Mouse (Mus musculus) mesoderm, embryonic 11.5 days (tissue): ENCODE measurements around the gene Nxn.

Source experiments
- DNase-seq: peaks from one replicate; pipeline ENCODE4 v3.0.0-alpha.2; 2012; ENCODE audit warnings: low read depth, low spot score

The Nxn gene

DNA sequence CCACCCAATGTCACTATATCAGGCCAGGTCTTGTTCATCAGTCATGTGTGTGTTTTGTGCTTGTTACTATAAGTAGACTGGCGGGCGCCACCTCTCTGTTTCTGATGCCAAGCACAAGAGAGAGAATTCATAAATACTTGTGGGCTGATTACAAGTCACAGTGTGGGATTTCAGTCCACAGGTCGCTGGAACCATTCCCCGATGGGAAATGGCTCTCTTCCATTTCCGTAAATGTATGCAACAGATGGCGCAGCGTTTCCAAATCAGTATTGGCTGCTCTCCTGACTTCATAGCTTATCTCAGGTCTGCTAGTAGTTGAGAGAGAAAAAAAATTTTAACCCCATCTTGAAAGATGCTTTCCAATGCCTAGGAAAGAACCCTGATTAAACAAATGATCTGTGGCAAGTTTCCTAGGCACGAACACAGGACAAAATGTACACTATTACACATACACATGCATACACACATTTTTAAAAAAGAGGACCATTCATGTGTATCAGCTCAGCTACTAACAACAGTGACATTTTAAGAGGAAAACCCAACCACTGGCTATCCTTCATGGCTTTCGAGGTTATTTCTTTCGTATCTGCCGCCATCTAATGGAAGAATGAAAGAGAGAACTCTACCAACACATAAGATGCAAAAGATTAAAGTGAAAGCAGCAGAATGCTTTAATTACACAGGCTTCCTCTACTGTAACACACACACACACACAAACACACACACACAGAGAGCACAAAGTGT, 819 bp upstream of the Nxn start:
- no peak for DNase-seq

DNA sequence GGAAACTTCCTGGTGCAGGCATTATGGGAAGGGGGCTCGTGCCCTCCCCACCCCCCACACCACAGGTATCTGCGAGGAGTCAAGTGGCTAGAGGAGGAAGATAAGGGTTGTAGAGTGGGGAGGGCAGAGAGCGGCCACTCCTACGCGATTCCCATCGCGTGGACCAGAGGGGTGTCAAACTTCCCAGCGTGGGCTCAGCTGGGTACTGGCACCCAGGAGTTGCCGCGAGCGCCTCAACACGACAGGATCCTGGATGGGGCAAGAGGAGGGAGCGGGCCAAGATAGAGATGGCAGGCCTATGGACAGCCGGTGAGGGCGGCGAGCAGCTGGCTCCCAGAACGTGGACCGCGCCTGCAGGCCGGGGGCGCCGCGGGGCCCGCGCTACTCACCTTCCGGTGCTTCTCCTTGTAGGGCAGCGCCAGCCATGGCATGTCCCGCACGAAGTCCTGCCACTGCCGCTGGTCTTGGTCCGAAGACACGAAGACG, 585 bp downstream of the Nxn start:
- peak; percentile 56 for DNase-seq

DNA sequence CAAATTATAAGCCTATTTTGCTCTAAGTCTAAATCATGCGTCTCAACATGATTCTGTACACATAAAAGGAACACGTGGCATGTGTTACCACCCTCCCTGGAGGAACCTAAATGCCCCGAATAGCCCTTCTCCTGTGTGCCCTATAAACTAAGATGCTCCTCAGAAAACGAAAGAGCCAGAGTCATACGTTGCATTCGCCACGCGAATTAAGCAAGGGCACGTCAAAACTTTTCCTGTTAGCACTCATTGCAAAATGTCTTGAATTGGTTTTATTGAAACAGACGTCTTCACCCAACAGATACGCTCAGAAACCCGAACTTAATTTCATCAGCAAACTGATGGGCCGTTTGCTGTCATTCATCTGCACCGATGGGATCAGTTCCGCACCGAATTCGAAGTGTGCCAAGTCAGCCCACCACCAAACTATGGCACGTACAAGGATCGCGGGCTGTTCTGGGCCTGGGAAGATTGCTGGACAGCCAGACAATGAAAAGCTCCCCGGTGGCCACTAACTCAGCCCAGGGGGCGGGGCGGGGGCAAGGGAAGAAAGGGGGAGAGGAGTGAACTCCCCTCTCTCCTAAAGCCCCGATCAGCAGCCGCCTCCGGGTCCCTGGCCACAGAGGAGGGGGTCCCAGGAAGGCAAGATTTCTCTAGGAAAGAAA, 1.2 kb downstream of the Nxn start:
- peak; percentile 80 for DNase-seq

DNA sequence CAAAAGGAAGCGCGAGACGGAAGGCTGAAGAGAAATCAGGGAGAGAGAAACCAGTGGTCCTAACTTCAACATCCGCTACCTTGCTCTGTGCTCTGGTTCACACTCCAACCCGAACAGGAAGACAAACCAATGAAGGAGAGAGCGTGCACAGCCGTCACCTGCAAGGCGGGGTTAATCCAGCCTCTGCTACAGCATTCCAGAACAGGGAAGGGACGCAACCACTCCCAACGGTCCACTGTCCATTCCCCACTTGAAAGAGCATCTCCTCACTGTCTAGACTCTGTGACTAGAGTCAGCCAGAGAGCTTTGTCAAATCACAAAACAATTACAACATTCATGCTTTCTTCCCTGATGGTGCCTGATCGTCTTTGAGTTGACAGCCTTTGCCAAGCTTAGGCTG, 5.9 kb downstream of the Nxn start:
- no peak for DNase-seq

DNA sequence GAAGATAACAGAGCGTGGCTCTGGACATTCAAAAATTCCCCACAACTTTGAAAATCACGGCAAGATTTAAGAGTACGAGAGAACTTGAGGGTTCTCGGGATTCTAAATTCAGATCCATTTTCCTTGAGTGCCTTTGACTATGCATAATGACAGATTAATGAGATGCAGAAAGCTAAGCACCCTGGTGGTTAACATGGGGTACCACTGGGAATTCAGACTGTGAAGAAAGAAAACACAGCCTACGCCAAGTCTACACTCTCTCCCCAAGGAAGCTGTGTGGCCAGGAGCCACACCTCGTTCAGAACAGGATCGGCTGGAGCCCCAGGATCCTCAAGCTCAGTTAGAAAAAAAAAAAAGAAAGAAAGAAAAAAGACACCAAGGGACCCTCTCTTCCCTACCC, 6.4 kb downstream of the Nxn start:
- no peak for DNase-seq

DNA sequence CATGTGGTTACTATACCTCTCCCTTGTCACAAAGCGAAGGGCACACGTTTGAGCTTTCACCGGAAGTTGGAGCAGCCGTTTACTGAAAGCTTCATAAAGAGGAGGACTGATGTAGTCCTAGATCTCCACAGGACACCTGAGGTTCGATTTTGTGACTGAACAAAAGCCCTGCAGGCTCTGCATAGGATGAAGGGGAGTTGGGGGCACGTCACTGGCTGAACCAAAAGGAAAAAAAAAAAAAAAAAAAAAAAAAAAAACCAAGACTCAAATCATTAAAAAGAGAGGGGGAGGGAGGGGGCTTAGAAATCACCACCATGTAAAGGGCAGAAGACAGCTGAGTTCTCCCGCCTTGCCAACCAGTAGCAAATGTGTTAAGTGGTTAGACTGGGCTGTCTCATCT, 10.2 kb downstream of the Nxn start:
- no peak for DNase-seq

DNA sequence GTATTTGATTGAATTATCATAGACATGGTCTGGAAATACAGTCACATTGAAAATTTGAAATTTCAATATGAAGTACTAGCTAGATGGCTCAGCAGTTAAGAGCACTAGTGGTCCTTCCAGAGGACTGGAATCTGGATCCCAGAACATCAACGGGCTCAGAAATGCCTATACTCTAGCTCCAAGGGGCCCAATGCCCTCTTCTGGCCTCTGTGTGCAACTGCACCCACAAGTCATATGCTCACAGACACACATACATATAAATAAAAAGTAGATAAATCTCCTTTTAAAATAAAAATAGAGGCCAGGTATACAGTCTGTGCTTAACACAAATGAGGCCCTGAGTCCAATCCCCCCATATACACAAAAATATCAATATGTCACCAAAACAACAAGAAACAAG, 11.8 kb downstream of the Nxn start:
- no peak for DNase-seq

DNA sequence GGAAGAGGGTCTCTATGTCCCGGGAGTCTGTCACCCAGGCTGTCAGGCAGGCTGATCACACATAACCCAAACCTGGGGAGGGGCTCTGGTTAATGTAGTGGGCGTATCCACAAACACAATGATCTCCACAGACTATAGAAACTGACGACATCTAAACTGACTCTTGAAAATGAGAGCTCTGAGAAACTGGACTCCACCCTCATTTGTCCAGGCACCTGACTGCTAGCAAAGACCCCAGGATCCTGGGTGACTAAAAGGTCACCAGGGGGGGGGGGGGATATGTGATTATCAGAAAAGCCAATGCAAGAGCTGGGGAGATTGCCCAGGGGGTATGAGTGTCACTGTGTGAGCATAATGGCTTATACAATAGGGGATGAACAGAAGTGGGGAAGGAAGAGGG, 13.2 kb downstream of the Nxn start:
- no peak for DNase-seq

DNA sequence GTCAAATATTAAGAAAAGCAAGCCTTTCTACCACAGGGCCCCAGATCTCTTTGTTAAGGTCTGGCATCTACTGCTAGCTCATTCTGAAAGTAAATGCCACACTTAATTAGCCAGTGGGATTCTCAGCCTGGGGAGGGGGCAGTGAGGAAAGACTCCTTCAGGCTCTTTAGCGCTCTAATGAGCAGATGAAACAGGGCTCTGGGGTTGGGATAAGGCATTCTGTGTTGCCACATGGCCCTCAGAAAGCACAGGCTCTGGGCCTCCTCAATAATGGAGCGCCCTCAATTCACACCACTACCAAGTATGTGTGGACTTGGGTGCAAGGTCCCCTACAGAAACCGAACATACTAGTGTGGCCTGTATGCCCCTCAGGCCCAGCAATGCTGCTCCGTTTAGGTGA, 13.9 kb downstream of the Nxn start:
- DNase-seq = no peak

DNA sequence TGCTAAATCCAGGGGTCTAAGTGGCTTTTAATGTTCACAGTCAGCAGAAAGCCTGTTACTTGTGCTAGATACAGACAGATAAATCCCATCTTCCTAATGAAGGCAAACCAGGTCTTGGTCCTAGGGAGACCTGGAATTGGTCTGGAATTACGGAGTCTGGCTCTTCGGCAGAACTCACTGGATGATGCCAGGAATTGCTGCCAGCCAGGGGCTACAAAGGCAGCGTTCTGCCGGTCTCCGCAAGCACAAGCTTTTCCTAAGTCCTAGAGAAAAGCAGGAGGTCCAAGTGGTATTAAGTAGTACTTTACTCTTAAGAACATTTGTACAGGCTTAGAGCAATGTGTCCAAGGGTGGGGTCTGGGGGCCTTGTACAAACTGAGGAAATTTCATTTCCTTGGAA, 14.6 kb downstream of the Nxn start:
- DNase-seq = no peak

DNA sequence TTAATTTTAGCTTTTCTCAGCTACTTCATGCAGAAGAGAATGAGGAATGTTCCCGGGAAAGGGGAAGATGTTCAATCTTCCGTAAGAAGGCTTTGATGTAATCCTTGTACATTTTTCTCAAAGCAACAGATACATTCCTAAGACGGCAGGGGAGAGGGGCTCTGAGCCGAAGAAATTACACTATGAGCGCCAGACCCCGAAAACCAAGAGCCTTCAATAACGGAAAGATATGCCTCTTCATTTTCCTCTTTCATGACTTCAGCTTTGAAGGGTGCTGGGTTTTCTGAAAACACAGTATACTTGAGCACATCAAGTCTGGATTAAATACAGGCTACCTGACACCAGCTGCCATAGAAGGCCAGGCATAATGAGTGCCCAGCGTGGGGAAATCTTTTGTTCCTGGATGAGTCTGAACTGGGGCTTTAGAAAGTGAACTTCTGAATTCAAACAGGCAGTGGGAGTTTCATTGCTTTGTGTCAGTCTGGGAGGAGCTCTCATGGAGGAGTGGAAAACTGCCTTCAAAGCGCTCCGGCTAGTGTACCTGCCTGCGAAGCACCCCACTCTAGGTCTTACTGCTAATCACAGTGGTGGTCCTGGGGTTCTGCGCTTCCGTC, 16.1 kb downstream of the Nxn start:
- peak; percentile 52 for DNase-seq

DNA sequence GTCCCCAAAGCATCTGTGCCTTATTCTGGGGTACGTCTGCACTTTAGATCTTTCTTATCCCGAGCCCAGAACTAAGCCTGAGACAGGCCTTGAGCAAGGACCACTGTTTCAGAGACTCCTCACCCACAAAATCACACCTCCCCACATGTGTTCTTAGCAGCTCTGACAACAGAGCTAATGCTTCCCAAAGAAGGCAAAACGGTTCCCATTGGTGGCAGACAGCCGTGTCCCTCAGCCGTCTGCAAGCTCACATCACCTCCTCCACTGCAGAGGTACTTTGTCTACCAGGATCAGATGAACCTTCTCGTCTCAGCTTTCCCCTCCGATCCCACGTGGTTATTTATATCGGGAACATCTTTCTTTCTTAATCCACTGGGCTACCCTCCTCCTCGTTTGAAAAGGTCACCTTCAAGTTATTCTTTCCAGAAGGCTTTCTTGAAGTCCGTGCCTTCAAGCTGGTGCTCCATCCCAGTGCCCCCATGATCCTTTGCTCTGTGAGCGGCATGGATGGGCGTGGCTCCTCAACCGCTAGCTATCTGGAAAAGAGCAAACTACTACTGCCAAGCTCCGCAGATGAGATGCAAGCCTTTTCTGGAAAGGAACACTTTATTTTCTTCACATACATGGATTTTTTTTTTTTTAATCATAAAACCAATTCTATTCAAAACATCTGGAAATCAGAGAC, 17.6 kb downstream of the Nxn start:
- no peak for DNase-seq

DNA sequence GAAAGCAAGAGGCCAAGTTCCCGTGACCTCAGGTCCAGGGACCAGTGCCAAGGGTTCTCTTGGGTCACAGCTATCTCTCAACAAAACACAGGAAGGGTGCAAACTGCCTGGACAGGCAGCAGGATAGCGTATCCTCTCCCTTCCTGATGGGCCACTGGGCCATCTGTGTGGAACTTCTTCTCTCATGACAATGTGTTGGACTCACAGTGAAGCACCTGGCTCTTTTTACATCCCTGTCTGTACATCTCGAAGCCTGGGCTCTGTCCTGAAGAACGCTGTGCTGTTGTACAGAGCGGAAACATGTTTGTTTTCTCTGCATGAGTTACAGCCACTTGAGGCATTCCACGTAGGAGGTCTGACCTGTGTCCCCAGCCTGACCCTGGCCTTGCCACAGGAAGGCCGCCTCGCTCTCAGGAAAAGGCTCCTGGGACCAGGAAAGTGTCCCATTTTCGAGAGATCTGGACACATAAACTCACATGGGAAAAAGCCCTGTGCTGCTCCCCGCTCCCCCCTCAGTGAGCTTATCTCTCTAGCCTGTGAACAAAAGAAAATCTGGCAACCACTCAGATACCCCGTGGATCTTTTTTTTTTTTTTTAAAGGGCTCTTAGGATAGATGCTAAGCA, 18.9 kb downstream of the Nxn start:
- DNase-seq = peak; percentile 78

DNA sequence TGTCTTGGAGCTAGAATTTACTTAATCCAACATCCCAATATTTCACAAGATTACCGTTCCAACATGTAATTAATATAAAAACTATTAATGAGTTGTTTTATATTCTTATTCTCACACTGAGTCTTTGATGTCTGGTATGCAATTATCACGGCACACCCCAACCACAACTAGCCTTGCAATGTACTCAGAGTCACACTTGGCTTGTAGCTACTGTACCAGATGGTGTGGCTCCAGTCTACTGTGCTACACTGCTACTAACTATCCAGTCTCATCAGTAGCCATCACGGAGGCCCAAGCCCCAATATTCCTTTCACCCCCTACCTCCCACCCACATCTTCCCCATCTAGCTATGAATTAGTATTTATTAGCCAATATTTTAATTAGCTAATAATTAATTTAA, 22.5 kb downstream of the Nxn start:
- no peak for DNase-seq

DNA sequence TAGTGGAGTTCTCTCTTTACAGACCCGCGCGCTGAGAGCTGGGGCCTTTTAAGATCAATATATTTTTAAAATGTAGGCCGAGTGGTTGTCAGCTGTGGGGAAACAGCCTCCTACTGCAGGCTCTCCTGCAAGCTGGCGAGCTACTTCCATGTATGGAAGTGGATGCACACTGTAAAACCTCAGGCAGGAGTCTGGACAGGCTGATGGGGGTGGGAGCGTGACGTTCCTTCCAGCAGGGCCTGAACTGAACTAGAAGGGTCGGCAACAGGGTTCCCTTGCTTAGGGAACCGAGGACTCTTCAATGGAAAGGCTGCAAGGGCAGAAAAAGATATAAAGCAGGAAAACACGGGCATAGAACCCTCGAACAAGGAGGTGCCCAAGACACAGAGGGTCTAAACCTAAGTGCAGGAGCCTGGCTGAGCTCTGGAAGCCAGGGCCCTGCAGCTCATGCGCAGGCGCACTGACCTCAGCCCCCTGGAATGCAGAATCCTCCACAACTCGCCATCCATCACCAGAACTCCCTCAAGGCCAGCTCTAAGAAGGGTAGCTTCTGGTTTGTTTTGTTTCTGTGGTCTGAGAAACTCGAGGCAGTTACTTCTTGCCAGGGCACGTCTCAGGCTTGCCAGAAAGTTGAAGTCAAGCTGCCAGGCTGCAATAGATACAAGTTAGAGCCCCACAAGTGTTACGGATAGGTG, 24.3 kb downstream of the Nxn start:
- DNase-seq = peak; percentile 94

DNA sequence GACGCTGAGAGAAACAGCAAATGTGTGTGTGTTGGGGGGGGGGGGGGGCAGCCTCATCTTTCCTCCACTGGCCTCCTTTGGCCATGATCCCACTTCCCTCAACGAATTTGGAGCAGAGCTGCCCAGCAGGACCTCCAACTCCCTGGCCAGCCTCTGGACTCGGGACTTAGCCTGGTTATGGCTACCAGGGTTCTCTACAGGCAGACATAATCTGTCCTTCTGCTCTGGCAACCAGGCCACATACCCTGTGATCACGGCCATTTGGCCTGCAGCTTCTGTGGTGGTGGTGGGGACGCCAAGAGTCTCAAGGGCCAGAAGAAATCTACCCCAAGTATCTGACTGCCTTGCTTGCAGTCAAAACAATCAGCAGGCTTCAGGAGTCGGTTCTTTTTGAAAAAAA, 26.4 kb downstream of the Nxn start:
- no peak for DNase-seq

DNA sequence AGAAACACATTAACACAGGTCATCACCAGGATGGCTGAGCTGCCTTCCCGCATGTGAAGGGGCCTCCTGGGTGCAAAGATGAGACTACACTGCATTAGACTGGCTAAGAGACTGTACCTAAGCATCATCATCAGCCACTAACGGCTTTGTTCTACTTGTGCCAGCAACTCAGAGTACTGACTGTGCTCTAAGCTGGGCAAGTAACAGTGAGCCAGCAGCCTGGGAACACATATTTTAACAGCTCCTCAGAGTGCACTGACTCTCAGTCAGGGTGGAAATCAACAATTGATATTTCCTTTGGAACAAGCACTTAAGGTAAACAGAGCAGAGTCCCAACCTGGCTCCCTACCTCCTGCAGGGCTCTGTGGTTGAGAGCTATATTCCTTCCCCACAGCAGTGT, 26.8 kb downstream of the Nxn start:
- DNase-seq = no peak

DNA sequence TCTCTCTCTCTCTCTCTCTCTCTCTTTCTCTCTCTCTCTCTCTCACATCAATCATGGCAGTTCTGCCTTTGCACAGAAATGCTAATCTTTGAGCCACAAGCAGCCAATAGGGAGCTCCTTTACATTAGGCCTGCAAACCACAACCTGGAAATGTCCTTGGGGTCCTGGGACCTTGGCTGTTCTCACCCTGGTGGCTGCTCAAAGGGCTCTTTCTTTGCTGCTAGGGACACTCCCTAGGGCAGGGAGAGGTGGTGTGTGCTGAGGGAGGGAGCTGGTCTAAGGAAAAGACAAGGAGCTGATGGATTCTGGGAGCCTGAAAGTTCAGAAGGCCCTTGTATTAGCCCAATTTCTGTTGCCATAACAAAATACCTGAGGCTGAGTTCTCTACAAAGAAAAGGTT, 28.4 kb downstream of the Nxn start:
- no peak for DNase-seq

DNA sequence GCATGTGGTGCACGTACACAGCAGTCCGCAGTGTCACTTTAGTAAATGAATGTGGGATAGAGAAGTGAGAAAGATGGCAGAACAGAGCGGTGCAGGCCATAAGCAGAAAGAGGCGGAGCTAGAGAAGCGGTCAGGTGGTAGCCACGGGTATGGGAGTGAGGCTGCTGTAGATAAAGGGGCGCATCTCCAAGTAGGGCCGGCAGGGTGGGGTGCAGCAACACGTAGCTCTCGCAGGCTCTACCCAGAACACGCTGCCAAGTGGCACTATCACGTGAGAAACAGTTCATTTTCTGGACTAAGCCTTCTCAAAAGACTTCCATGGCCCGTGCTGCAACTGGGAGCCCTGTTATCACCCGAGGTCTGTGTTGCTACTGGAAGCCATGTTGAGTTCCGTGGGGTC, 32.2 kb downstream of the Nxn start:
- DNase-seq = no peak

DNA sequence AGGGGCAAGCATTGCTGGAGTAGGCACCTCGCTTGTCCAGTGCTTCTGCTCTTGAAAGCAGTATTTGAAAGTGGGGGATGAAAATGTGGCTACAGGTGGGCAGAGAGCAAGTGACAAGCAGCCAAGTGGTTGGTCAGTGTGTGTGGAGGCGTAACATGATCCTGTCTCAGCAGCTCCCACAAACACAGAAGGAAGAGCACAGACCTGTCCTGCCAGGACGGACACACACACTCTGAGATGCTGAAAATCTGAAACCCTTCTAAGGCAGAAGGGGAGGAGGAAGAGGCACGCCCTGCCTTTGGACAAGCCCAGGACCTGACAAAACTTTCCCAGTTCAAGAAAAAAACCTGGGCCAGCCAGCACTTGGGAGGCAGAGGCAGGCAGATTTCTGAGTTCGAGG, 34.9 kb downstream of the Nxn start:
- no peak for DNase-seq

DNA sequence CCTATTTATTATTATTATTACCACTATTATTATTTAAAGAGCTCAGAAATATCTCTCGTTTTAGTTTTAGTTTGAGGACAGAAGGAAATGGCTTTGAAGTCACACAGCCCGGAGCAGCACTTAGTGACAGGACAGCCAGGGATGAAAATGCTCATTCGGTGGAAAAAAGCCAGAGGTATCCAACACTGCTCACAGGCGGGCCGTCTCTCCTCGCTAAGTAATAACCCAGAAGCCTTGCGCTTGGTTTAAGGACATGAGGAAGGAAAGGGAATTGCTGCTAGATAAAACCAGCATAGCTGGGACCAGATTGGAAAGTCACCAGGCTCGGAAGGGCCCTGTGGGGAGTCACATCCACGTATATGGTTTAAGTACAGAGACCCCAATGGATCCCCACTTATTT, 35.3 kb downstream of the Nxn start:
- no peak for DNase-seq
